Mouse (Mus musculus): ENCODE measurements around the gene Cdrt4. TPM values are rescaled to one million over a fixed set of nuclear protein-coding genes. Genes with fewer than 3 reads are reported as not detected.

Gene Cdrt4
- polyA plus RNA-seq, 1 experiment from 2014 or later = not detected

- WGBS = 55% methylated on average over 11 of the region's 11 CpGs
- Histone ChIP-seq H3K27ac (ENCODE audit: low read length) (peak overlapping the region; percentile 33; the same call in 1 of the 2 replicates), H3K4me2 (ENCODE audit: low read depth, low read length) (no peak overlapping the region), H3K36me3 (ENCODE audit: control insufficient read depth, insufficient read depth, low read length) (no peaks in the 10 kb centered on the region), H3K4me3 (ENCODE audit: low read length) (no peak overlapping the region), H3K27me3 (replicated peaks; ENCODE audit: control insufficient read depth, insufficient read depth, low read length) (no peaks in the 10 kb centered on the region), H3K9ac (ENCODE audit: low read depth, low read length) (no peak overlapping the region), H3K9me3 (ENCODE audit: control insufficient read depth, low read length) (no peaks in the 10 kb centered on the region), H3K4me1 (ENCODE audit: control insufficient read depth, insufficient read depth, low read length) (peaks cover 28% of the 10 kb centered on the region)
- peak; percentile 74 for ATAC-seq
Observed at GRCm38 (mm10) chr11:63035420-63036211, 84.6 kb downstream of the Cdrt4 start.

DNA sequence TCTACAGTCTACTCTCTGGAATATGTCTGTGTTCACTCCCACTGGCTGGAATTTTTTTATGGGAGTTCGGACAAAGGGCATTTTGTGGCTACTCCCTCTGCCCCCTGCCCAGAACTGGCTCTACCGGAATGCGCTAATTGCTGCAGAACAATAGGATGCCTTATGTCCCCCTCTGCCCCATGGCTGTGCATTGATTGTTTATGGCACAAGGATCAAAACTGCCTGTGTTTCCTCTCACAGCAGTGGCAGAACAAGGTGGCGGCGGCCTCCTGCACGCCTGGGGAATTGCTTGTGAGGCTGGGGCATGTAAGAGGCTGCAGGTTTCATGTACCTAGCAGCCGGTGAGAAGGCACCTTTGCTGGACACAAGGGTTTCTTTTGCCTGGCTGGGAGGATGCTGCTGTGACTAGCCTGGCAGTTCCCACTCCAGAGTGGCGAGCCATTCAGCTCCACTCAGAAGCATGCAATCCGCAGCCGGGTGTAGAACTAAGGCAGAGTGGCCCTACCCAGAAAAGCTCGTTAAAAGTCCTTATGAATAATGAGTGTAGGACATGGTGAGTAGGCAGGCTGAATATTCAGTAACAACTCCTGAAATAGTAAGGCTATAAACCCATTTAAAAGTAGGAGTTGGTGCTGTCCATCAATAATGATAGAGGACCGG lies 89.1 kb downstream of the Cdrt4 start:
- peak overlapping the region; percentile 16; the same call in 1 of the 2 replicates for H3K4me2 ChIP-seq (ENCODE audit: low read depth, low read length)
- H3K4me3 ChIP-seq (ENCODE audit: low read length) = no peak overlapping the region
- peaks cover 30% of the 10 kb centered on the region for H3K4me1 ChIP-seq (ENCODE audit: control insufficient read depth, insufficient read depth, low read length)
- 35% methylated on average over 12 of the region's 12 CpGs for WGBS
- H3K9me3 ChIP-seq (ENCODE audit: control insufficient read depth, low read length) = no peaks in the 10 kb centered on the region
- H3K36me3 ChIP-seq (ENCODE audit: control insufficient read depth, insufficient read depth, low read length) = no peaks in the 10 kb centered on the region
- H3K27me3 ChIP-seq (replicated peaks; ENCODE audit: control insufficient read depth, insufficient read depth, low read length) = no peaks in the 10 kb centered on the region
- ATAC-seq = peak; percentile 83
- H3K27ac ChIP-seq (ENCODE audit: low read length) = peak overlapping the region; percentile 65
- H3K9ac ChIP-seq (ENCODE audit: low read depth, low read length) = peak overlapping the region; percentile 40; the same call in 1 of the 2 replicates

Other genes starting within 250 kb of the Cdrt4 start
- 4.2 and 4.7 TPM in 2 replicates for gene Zfp287, start 219.3 kb upstream of the Cdrt4 start, polyA plus RNA-seq (2015; fragmentation: Nextera tagmentation; extraction: Ambion mirVana)
- gene Gm10428, start 198.1 kb upstream of the Cdrt4 start, polyA plus RNA-seq (2015; fragmentation: Nextera tagmentation; extraction: Ambion mirVana) = not detected in 2 replicates
- gene Zfp286, start 161.7 kb upstream of the Cdrt4 start, polyA plus RNA-seq (2015; fragmentation: Nextera tagmentation; extraction: Ambion mirVana) = 7.9 and 10.5 TPM in 2 replicates
- 13.3 and 13.5 TPM in 2 replicates for gene Trim16, start 131.0 kb upstream of the Cdrt4 start, polyA plus RNA-seq (2015; fragmentation: Nextera tagmentation; extraction: Ambion mirVana)
- gene Fbxw10, start 104.1 kb upstream of the Cdrt4 start, polyA plus RNA-seq (2015; fragmentation: Nextera tagmentation; extraction: Ambion mirVana) = 0.24 and 0.43 TPM in 2 replicates
- gene Tvp23b, start 71.7 kb upstream of the Cdrt4 start, polyA plus RNA-seq (2015; fragmentation: Nextera tagmentation; extraction: Ambion mirVana) = 89.8 and 90.2 TPM in 2 replicates
- not detected in 2 replicates for gene Tekt3, start 110.5 kb downstream of the Cdrt4 start, polyA plus RNA-seq (2015; fragmentation: Nextera tagmentation; extraction: Ambion mirVana)
- gene Pmp22, start 177.8 kb downstream of the Cdrt4 start, polyA plus RNA-seq (2015; fragmentation: Nextera tagmentation; extraction: Ambion mirVana) = 110 and 113 TPM in 2 replicates